Mouse (Mus musculus): ENCODE data around the gene Iqck.

DNA sequence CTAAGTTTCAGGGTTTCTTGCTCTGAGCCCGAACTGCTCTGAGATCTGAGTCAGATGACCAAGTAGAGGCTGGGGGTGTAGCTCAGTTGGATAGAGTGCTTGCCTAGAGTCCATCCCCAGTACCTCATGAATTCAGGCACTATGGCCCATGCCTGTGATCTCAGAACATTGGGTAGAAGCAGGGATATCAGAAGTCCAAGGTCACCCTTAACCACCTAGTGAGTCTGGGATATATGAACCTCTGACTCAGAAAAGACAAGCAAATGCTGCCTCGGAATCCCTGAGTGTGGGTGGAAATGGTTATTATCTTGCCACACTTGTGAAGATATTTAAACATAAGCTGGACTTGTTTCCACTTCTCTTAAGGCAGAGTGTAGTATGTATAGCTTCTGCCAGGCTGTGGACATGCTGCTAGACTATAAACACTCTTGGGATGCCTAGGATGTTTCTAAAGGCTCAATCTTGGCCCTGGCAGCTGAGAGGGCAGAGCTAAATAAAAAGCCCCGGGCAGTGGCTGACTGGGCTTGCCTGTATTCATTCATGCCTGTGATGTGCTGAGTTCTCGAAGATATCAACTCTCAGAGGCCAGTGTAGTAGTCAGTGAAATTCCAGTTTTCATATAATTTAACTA lies 101.2 kb downstream of the Iqck start:
- no peak for TF ChIP-seq CTCF (IDR thresholded peaks at IDR 0.05)
- no peak for TF ChIP-seq POLR2A (IDR thresholded peaks at IDR 0.05; ENCODE audit: insufficient read depth, low read depth, low read length)
- TF ChIP-seq EP300 (IDR thresholded peaks at IDR 0.05; ENCODE audit: insufficient read depth, low read depth, low read length): no peak

Measured in heart, adult 2 months (tissue).